Mouse (Mus musculus): Measurements from ENCODE around the gene Pcyt1a.

GRCm38 (mm10) chr16:32453102-32453501 lies 22.4 kb downstream of the Pcyt1a start:
- TF ChIP-seq CTCF (IDR thresholded peaks at IDR 0.05; ENCODE audit: insufficient read depth, low read depth, low read length) = no peak
- no peak for TF ChIP-seq POLR2A (IDR thresholded peaks at IDR 0.05; ENCODE audit: insufficient read depth, low read depth, low read length)

All from olfactory bulb, adult 2 months (tissue).